Mouse (Mus musculus): ENCODE measurements around the gene Tnk2. TPM values are rescaled to one million over a fixed set of nuclear protein-coding genes. Genes with fewer than 3 reads are reported as not detected.

Tnk2 gene
- polyA plus RNA-seq, 1 experiment from 2014 or later, result 11.3 TPM

DNA sequence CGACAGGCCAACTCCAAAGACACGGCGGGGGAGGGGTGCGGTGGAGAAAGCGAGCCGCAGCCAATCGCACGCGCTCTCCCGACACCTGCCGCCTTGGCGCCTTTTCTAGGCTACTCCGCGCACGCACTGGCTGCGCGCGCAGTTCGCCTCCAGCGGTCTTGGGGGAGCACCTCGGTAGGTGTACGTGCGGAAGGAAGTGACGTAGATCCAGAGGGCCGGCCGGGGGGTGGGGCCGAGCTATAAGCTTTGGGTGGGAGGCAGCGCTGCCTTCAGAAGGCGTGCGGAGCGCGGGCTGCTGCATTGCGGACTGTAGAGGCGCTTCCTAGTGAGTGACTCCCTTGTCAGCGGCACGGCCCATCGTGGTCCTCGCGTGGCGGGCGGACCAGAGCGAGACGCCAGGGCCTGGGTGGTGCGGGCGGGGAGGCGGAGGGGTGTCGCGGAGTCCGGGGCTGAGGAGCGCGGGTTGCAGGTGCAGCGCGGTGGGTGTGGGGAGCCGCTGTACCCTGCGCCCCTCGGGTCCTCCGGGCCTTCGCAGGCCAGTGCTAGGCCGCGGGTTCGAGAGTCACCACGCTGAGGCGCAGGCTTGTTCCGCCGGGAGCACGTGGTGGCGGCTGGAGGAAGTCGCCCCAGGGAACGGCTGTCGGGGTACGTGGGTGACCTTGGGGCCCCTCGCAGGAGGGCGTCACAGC, 34.8 kb upstream of the Tnk2 start, which contains the start of gene Tfrc:
TSS of gene Tfrc (plus strand) at position 209 of the 689 bp plus-strand sequence.
- Histone ChIP-seq H3K4me2 (replicated peaks; ENCODE audit: low read depth, low read length) (peak within 1 kb of the TSS; percentile 83), H3K27me3 (ENCODE audit: insufficient read depth, low read length) (no peaks in the 10 kb centered on the region), H3K4me1 (ENCODE audit: insufficient read depth, low read length) (peaks cover 13% of the 10 kb centered on the region), H3K9me3 (ENCODE audit: low read length) (no peaks in the 10 kb centered on the region), H3K27ac (ENCODE audit: low read length) (peak within 1 kb of the TSS; percentile 93), H3K4me3 (ENCODE audit: low read length) (peak within 1 kb of the TSS; percentile 78), H3K9ac (replicated peaks; ENCODE audit: low read length) (peak within 1 kb of the TSS; percentile 83), H3K36me3 (ENCODE audit: insufficient read depth, low read length) (no peaks in the 10 kb centered on the region)
- ATAC-seq (ENCODE audit: low FRiP score, low TSS enrichment), result peak; percentile 98
- WGBS, result under 1% methylated on average over 72 of the region's 73 CpGs

GRCm38 (mm10) chr16:32609401-32609779, 34.3 kb upstream of the Tnk2 start:
- Histone ChIP-seq H3K9ac (replicated peaks; ENCODE audit: low read length) (peak overlapping the region; percentile 83), H3K27ac (ENCODE audit: low read length) (peak overlapping the region; percentile 93), H3K36me3 (ENCODE audit: insufficient read depth, low read length) (no peaks in the 10 kb centered on the region), H3K9me3 (ENCODE audit: low read length) (no peaks in the 10 kb centered on the region), H3K4me1 (ENCODE audit: insufficient read depth, low read length) (peaks cover 13% of the 10 kb centered on the region), H3K4me3 (ENCODE audit: low read length) (peak overlapping the region; percentile 78), H3K4me2 (replicated peaks; ENCODE audit: low read depth, low read length) (peak overlapping the region; percentile 83), H3K27me3 (ENCODE audit: insufficient read depth, low read length) (no peaks in the 10 kb centered on the region)
- WGBS, result under 1% methylated on average over 14 of the region's 14 CpGs
- ATAC-seq (ENCODE audit: low FRiP score, low TSS enrichment), result no peak

GRCm38 (mm10) chr16:32610460-32611255, 33.0 kb upstream of the Tnk2 start:
- Histone ChIP-seq H3K9me3 (ENCODE audit: low read length) (no peaks in the 10 kb centered on the region), H3K4me2 (replicated peaks; ENCODE audit: low read depth, low read length) (peak overlapping the region; percentile 83), H3K4me3 (ENCODE audit: low read length) (peak overlapping the region; percentile 78), H3K36me3 (ENCODE audit: insufficient read depth, low read length) (peaks cover 4% of the 10 kb centered on the region; the same call in 1 of the 2 replicates), H3K27me3 (ENCODE audit: insufficient read depth, low read length) (no peaks in the 10 kb centered on the region), H3K27ac (ENCODE audit: low read length) (no peak overlapping the region), H3K9ac (replicated peaks; ENCODE audit: low read length) (no peak overlapping the region), H3K4me1 (ENCODE audit: insufficient read depth, low read length) (peaks cover 13% of the 10 kb centered on the region)
- ATAC-seq (ENCODE audit: low FRiP score, low TSS enrichment), result no peak
- 81% methylated on average over 5 of the region's 5 CpGs for WGBS

DNA sequence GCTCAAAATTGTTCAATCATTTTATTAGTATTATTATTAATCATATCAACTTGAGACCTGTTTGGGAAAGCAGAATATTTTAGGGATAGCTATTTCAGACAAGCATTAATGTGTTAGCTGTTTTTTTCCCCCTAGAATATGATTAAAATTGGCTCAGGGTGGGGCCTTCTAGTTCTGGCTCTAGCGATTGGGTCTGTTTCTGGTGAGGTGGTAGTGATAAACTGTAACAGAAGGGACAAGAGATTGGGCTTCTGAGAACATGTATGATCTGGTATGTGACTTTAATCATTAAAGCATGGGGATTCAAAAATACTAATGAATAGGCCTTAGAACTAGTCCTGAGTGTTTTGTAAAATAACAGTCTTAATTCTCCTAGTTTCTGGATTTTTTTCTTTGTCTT, 31.6 kb upstream of the Tnk2 start:
- Histone ChIP-seq H3K9ac (replicated peaks; ENCODE audit: low read length) (no peak overlapping the region), H3K9me3 (ENCODE audit: low read length) (no peaks in the 10 kb centered on the region), H3K36me3 (ENCODE audit: insufficient read depth, low read length) (peaks cover 9% of the 10 kb centered on the region; the same call in 1 of the 2 replicates), H3K4me3 (ENCODE audit: low read length) (no peak overlapping the region), H3K27ac (ENCODE audit: low read length) (no peak overlapping the region), H3K4me1 (ENCODE audit: insufficient read depth, low read length) (peaks cover 13% of the 10 kb centered on the region), H3K4me2 (replicated peaks; ENCODE audit: low read depth, low read length) (no peak overlapping the region), H3K27me3 (ENCODE audit: insufficient read depth, low read length) (no peaks in the 10 kb centered on the region)
- WGBS, result 83% methylated on average over 1 of the region's 1 CpGs
- ATAC-seq (ENCODE audit: low FRiP score, low TSS enrichment), result no peak

- WGBS, result 75% methylated on average over 3 of the region's 3 CpGs
Measured at GRCm38 (mm10) chr16:32613269-32613834, 30.3 kb upstream of the Tnk2 start.

DNA sequence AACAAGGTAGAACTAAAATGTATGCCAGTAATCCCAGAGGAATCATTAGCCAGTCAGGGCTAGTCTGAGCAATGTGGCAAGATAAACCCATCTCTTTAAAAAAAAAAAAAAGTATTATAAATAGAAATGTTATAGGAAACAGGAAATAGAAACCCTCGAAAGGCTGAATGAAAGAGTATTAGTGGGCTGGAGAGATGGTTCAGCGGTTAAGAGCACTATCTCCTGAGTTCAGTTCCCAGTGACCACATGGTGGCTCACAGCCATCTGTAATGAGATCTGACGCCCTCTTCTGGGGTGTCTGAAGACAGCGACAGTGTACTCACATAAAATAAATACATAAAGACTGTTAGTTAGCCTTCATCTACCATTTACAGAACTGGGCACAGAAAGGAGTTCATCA, 29.6 kb upstream of the Tnk2 start:
- H3K4me1 ChIP-seq (ENCODE audit: insufficient read depth, low read length), result peaks cover 8% of the 10 kb centered on the region
- H3K9me3 ChIP-seq (ENCODE audit: low read length), result no peaks in the 10 kb centered on the region
- WGBS, result 58% methylated on average over 4 of the region's 4 CpGs
- no peak overlapping the region for H3K4me2 ChIP-seq (replicated peaks; ENCODE audit: low read depth, low read length)
- H3K27me3 ChIP-seq (ENCODE audit: insufficient read depth, low read length), result no peaks in the 10 kb centered on the region
- ATAC-seq (ENCODE audit: low FRiP score, low TSS enrichment), result no peak
- no peak overlapping the region for H3K9ac ChIP-seq (replicated peaks; ENCODE audit: low read length)
- peaks cover 9% of the 10 kb centered on the region; the same call in 1 of the 2 replicates for H3K36me3 ChIP-seq (ENCODE audit: insufficient read depth, low read length)
- H3K27ac ChIP-seq (ENCODE audit: low read length), result no peak overlapping the region
- H3K4me3 ChIP-seq (ENCODE audit: low read length), result no peak overlapping the region

More at GRCm38 (mm10) chr16:32613269-32613834, 30.3 kb upstream of the Tnk2 start:
- Histone ChIP-seq H3K27me3 (ENCODE audit: insufficient read depth, low read length) (no peaks in the 10 kb centered on the region), H3K36me3 (ENCODE audit: insufficient read depth, low read length) (peaks cover 9% of the 10 kb centered on the region; the same call in 1 of the 2 replicates), H3K4me3 (ENCODE audit: low read length) (no peak overlapping the region), H3K27ac (ENCODE audit: low read length) (no peak overlapping the region), H3K4me1 (ENCODE audit: insufficient read depth, low read length) (peaks cover 8% of the 10 kb centered on the region), H3K9me3 (ENCODE audit: low read length) (no peaks in the 10 kb centered on the region), H3K4me2 (replicated peaks; ENCODE audit: low read depth, low read length) (no peak overlapping the region), H3K9ac (replicated peaks; ENCODE audit: low read length) (no peak overlapping the region)
- no peak for ATAC-seq (ENCODE audit: low FRiP score, low TSS enrichment)

GRCm38 (mm10) chr16:32618946-32619345, 24.7 kb upstream of the Tnk2 start:
- Histone ChIP-seq H3K27me3 (ENCODE audit: insufficient read depth, low read length) (no peaks in the 10 kb centered on the region), H3K36me3 (ENCODE audit: insufficient read depth, low read length) (peaks cover 29% of the 10 kb centered on the region), H3K27ac (ENCODE audit: low read length) (no peak overlapping the region), H3K9ac (replicated peaks; ENCODE audit: low read length) (no peak overlapping the region), H3K4me3 (ENCODE audit: low read length) (no peak overlapping the region), H3K4me2 (replicated peaks; ENCODE audit: low read depth, low read length) (no peak overlapping the region), H3K9me3 (ENCODE audit: low read length) (no peaks in the 10 kb centered on the region), H3K4me1 (ENCODE audit: insufficient read depth, low read length) (no peaks in the 10 kb centered on the region)
- ATAC-seq (ENCODE audit: low FRiP score, low TSS enrichment), result no peak
- 98% methylated on average over 1 of the region's 1 CpGs for WGBS

- no peaks in the 10 kb centered on the region for H3K9me3 ChIP-seq (ENCODE audit: low read length)
- 93% methylated on average over 8 of the region's 8 CpGs for WGBS
- no peak overlapping the region for H3K27ac ChIP-seq (ENCODE audit: low read length)
- H3K9ac ChIP-seq (replicated peaks; ENCODE audit: low read length), result no peak overlapping the region
- no peak overlapping the region for H3K4me3 ChIP-seq (ENCODE audit: low read length)
- no peaks in the 10 kb centered on the region for H3K4me1 ChIP-seq (ENCODE audit: insufficient read depth, low read length)
- ATAC-seq (ENCODE audit: low FRiP score, low TSS enrichment), result no peak
- H3K36me3 ChIP-seq (ENCODE audit: insufficient read depth, low read length), result peaks cover 45% of the 10 kb centered on the region
- H3K4me2 ChIP-seq (replicated peaks; ENCODE audit: low read depth, low read length), result no peak overlapping the region
- H3K27me3 ChIP-seq (ENCODE audit: insufficient read depth, low read length), result no peaks in the 10 kb centered on the region
Measured at GRCm38 (mm10) chr16:32628140-32628539, 15.5 kb upstream of the Tnk2 start.

DNA sequence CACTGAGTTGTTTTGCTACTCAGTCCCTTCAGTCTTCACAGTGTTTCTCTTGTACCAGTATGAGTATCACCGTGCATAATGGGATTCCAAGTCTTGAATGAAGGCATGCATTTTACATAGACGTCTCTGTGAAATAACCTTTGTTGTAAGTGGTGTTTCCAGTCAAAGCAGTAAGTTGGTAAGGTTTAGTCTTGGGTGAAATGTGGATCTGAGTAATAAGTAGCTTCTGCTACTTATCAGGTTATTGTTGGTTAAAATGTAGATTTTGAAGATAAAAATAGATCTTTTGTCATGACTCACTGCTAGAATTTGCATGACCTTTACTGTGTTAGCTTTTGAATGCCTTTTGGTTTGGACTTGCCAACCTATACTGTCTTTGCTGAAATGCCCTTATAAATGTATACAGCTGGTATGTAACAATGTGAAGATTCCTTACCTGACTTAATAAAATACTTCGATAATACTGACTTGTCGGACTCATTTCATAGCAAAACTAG, 11.3 kb upstream of the Tnk2 start:
- WGBS, result 91% methylated on average over 4 of the region's 4 CpGs
- no peak overlapping the region for H3K27ac ChIP-seq (ENCODE audit: low read length)
- peaks cover 2% of the 10 kb centered on the region; the same call in 1 of the 2 replicates for H3K9me3 ChIP-seq (ENCODE audit: low read length)
- H3K4me2 ChIP-seq (replicated peaks; ENCODE audit: low read depth, low read length), result no peak overlapping the region
- no peaks in the 10 kb centered on the region for H3K4me1 ChIP-seq (ENCODE audit: insufficient read depth, low read length)
- H3K36me3 ChIP-seq (ENCODE audit: insufficient read depth, low read length), result peaks cover 27% of the 10 kb centered on the region
- ATAC-seq (ENCODE audit: low FRiP score, low TSS enrichment), result no peak
- no peak overlapping the region for H3K4me3 ChIP-seq (ENCODE audit: low read length)
- H3K9ac ChIP-seq (replicated peaks; ENCODE audit: low read length), result no peak overlapping the region
- no peaks in the 10 kb centered on the region for H3K27me3 ChIP-seq (ENCODE audit: insufficient read depth, low read length)

All from kidney, embryonic 16.5 days (tissue).